Mouse (Mus musculus): ENCODE results near the gene Ntm. TPM values are rescaled to one million over a fixed set of nuclear protein-coding genes. Genes with fewer than 3 reads are reported as not detected.

The Ntm gene
- polyA plus RNA-seq, 1 experiment from 2014 or later: 26.5 TPM

- no peak for ATAC-seq (replicated peaks; ENCODE audit: insufficient number of reproducible peaks, insufficient read depth, low FRiP score, low read depth)
- WGBS: 63% methylated on average over 4 of the region's 4 CpGs
- H3K27me3 ChIP-seq: 0 out of 2 replicates have a peak, but pooled peaks cover 6% of the 10 kb centered on the region
These were observed 518.9 kb downstream of the Ntm start for GRCm38 (mm10) chr9:29444001-29444400.

GRCm38 (mm10) chr9:29439401-29439800 lies 523.5 kb downstream of the Ntm start:
- Histone ChIP-seq H3K9ac (no peak overlapping the region), H3K9me3 (replicated peaks) (no peaks in the 10 kb centered on the region), H3K4me3 (no peak overlapping the region), H3K27ac (no peak overlapping the region), H3K27me3 (0 out of 2 replicates have a peak, but pooled peaks cover 6% of the 10 kb centered on the region), H3K36me3 (no peaks in the 10 kb centered on the region), H3K4me2 (no peak overlapping the region), H3K4me1 (replicated peaks) (peaks cover 3% of the 10 kb centered on the region; the same call in 1 of the 2 replicates)
- WGBS: 58% methylated on average over 5 of the region's 5 CpGs
- ATAC-seq (replicated peaks; ENCODE audit: insufficient number of reproducible peaks, insufficient read depth, low FRiP score, low read depth): no peak

More at GRCm38 (mm10) chr9:29444001-29444400, 518.9 kb downstream of the Ntm start:
- Histone ChIP-seq H3K27ac (no peak overlapping the region), H3K4me3 (no peak overlapping the region), H3K4me1 (replicated peaks) (no peaks in the 10 kb centered on the region), H3K9ac (no peak overlapping the region), H3K4me2 (no peak overlapping the region), H3K36me3 (no peaks in the 10 kb centered on the region), H3K9me3 (replicated peaks) (no peaks in the 10 kb centered on the region)

- Histone ChIP-seq H3K36me3 (no peaks in the 10 kb centered on the region), H3K27ac (no peak overlapping the region), H3K4me2 (no peak overlapping the region), H3K9me3 (replicated peaks) (no peaks in the 10 kb centered on the region), H3K9ac (no peak overlapping the region), H3K4me3 (no peak overlapping the region), H3K4me1 (replicated peaks) (peaks cover 18% of the 10 kb centered on the region), H3K27me3 (0 out of 2 replicates have a peak, but pooled peaks cover 15% of the 10 kb centered on the region)
- WGBS: 35% methylated on average over 6 of the region's 6 CpGs
- ATAC-seq (replicated peaks; ENCODE audit: insufficient number of reproducible peaks, insufficient read depth, low FRiP score, low read depth): no peak
These were observed 528.3 kb downstream of the Ntm start for GRCm38 (mm10) chr9:29434611-29435010.

- H3K27ac ChIP-seq: no peak overlapping the region
- peaks cover 18% of the 10 kb centered on the region for H3K4me1 ChIP-seq (replicated peaks)
- 7% methylated on average over 4 of the region's 4 CpGs for WGBS
- H3K4me3 ChIP-seq: no peak overlapping the region
- H3K36me3 ChIP-seq: no peaks in the 10 kb centered on the region
- no peak for ATAC-seq (replicated peaks; ENCODE audit: insufficient number of reproducible peaks, insufficient read depth, low FRiP score, low read depth)
- H3K27me3 ChIP-seq: peaks cover 16% of the 10 kb centered on the region; the same call in 1 of the 2 replicates
- no peak overlapping the region for H3K4me2 ChIP-seq
- no peak overlapping the region for H3K9ac ChIP-seq
- H3K9me3 ChIP-seq (replicated peaks): no peaks in the 10 kb centered on the region
These were observed 529.0 kb downstream of the Ntm start for GRCm38 (mm10) chr9:29433910-29434309.

- Histone ChIP-seq H3K9me3 (replicated peaks) (no peaks in the 10 kb centered on the region), H3K4me1 (replicated peaks) (peaks cover 21% of the 10 kb centered on the region), H3K9ac (no peak overlapping the region), H3K36me3 (no peaks in the 10 kb centered on the region), H3K27ac (no peak overlapping the region), H3K4me2 (no peak overlapping the region), H3K4me3 (no peak overlapping the region), H3K27me3 (peaks cover 16% of the 10 kb centered on the region; the same call in 1 of the 2 replicates)
- WGBS: 18% methylated on average over 7 of the region's 7 CpGs
- ATAC-seq (replicated peaks; ENCODE audit: insufficient number of reproducible peaks, insufficient read depth, low FRiP score, low read depth): no peak
These were observed 529.8 kb downstream of the Ntm start for GRCm38 (mm10) chr9:29433156-29433555.

- ATAC-seq (replicated peaks; ENCODE audit: insufficient number of reproducible peaks, insufficient read depth, low FRiP score, low read depth): no peak
- H3K9me3 ChIP-seq (replicated peaks): no peaks in the 10 kb centered on the region
- no peak overlapping the region for H3K27ac ChIP-seq
- 80% methylated on average over 9 of the region's 9 CpGs for WGBS
- H3K9ac ChIP-seq: no peak overlapping the region
- no peak overlapping the region for H3K4me3 ChIP-seq
- H3K27me3 ChIP-seq: peaks cover 16% of the 10 kb centered on the region; the same call in 1 of the 2 replicates
- peaks cover 21% of the 10 kb centered on the region for H3K4me1 ChIP-seq (replicated peaks)
- no peaks in the 10 kb centered on the region for H3K36me3 ChIP-seq
- H3K4me2 ChIP-seq: no peak overlapping the region
These were observed 531.4 kb downstream of the Ntm start for GRCm38 (mm10) chr9:29431590-29431989.

- ATAC-seq (replicated peaks; ENCODE audit: insufficient number of reproducible peaks, insufficient read depth, low FRiP score, low read depth): no peak
- H3K27me3 ChIP-seq: peaks cover 16% of the 10 kb centered on the region; the same call in 1 of the 2 replicates
- no peaks in the 10 kb centered on the region for H3K9me3 ChIP-seq (replicated peaks)
- 86% methylated on average over 3 of the region's 3 CpGs for WGBS
- no peaks in the 10 kb centered on the region for H3K36me3 ChIP-seq
- H3K4me1 ChIP-seq (replicated peaks): peaks cover 21% of the 10 kb centered on the region
- H3K4me3 ChIP-seq: no peak overlapping the region
- no peak overlapping the region for H3K9ac ChIP-seq
- H3K4me2 ChIP-seq: no peak overlapping the region
- H3K27ac ChIP-seq: no peak overlapping the region
These were observed 532.8 kb downstream of the Ntm start for GRCm38 (mm10) chr9:29430189-29430588.

- no peak overlapping the region for H3K9ac ChIP-seq
- WGBS: 11% methylated on average over 7 of the region's 7 CpGs
- no peak overlapping the region for H3K27ac ChIP-seq
- no peak overlapping the region for H3K4me3 ChIP-seq
- H3K9me3 ChIP-seq (replicated peaks): no peaks in the 10 kb centered on the region
- H3K4me1 ChIP-seq (replicated peaks): peaks cover 8% of the 10 kb centered on the region
- ATAC-seq (replicated peaks; ENCODE audit: insufficient number of reproducible peaks, insufficient read depth, low FRiP score, low read depth): 0 out of 2 replicates have a peak, but pooled peaks have one; percentile 18
- no peaks in the 10 kb centered on the region for H3K36me3 ChIP-seq
- peak overlapping the region; percentile 33; the same call in 1 of the 2 replicates for H3K4me2 ChIP-seq
- peaks cover 16% of the 10 kb centered on the region; the same call in 1 of the 2 replicates for H3K27me3 ChIP-seq
These were observed 534.6 kb downstream of the Ntm start for GRCm38 (mm10) chr9:29428322-29428721.

GRCm38 (mm10) chr9:29426261-29426660 lies 536.7 kb downstream of the Ntm start:
- ATAC-seq (replicated peaks; ENCODE audit: insufficient number of reproducible peaks, insufficient read depth, low FRiP score, low read depth): no peak
- 87% methylated on average over 2 of the region's 2 CpGs for WGBS
- peaks cover 3% of the 10 kb centered on the region for H3K4me1 ChIP-seq (replicated peaks)
- H3K27me3 ChIP-seq: peaks cover 12% of the 10 kb centered on the region; the same call in 1 of the 2 replicates
- H3K4me3 ChIP-seq: no peak overlapping the region
- no peaks in the 10 kb centered on the region for H3K36me3 ChIP-seq
- no peak overlapping the region for H3K4me2 ChIP-seq
- H3K9ac ChIP-seq: no peak overlapping the region
- H3K9me3 ChIP-seq (replicated peaks): no peaks in the 10 kb centered on the region
- no peak overlapping the region for H3K27ac ChIP-seq

GRCm38 (mm10) chr9:29415578-29415977 lies 547.4 kb downstream of the Ntm start:
- Histone ChIP-seq H3K9me3 (replicated peaks) (no peaks in the 10 kb centered on the region), H3K4me2 (no peak overlapping the region), H3K27me3 (peaks cover 24% of the 10 kb centered on the region), H3K4me3 (no peak overlapping the region), H3K4me1 (replicated peaks) (peaks cover 16% of the 10 kb centered on the region), H3K9ac (no peak overlapping the region), H3K36me3 (no peaks in the 10 kb centered on the region), H3K27ac (no peak overlapping the region)
- 76% methylated on average over 2 of the region's 2 CpGs for WGBS
- no peak for ATAC-seq (replicated peaks; ENCODE audit: insufficient number of reproducible peaks, insufficient read depth, low FRiP score, low read depth)

GRCm38 (mm10) chr9:29413126-29413525 lies 549.8 kb downstream of the Ntm start:
- peaks cover 16% of the 10 kb centered on the region for H3K4me1 ChIP-seq (replicated peaks)
- peaks cover 24% of the 10 kb centered on the region for H3K27me3 ChIP-seq
- H3K9me3 ChIP-seq (replicated peaks): no peaks in the 10 kb centered on the region
- ATAC-seq (replicated peaks; ENCODE audit: insufficient number of reproducible peaks, insufficient read depth, low FRiP score, low read depth): no peak
- peak overlapping the region; percentile 96 for H3K4me2 ChIP-seq
- H3K9ac ChIP-seq: no peak overlapping the region
- H3K36me3 ChIP-seq: no peaks in the 10 kb centered on the region
- WGBS: 72% methylated on average over 4 of the region's 4 CpGs
- H3K4me3 ChIP-seq: no peak overlapping the region
- no peak overlapping the region for H3K27ac ChIP-seq

- H3K27me3 ChIP-seq: peaks cover 24% of the 10 kb centered on the region
- H3K4me3 ChIP-seq: peak overlapping the region; percentile 67
- H3K9me3 ChIP-seq (replicated peaks): no peaks in the 10 kb centered on the region
- peaks cover 16% of the 10 kb centered on the region for H3K4me1 ChIP-seq (replicated peaks)
- H3K36me3 ChIP-seq: no peaks in the 10 kb centered on the region
- ATAC-seq (replicated peaks; ENCODE audit: insufficient number of reproducible peaks, insufficient read depth, low FRiP score, low read depth): peak; percentile 61
- peak overlapping the region; percentile 96 for H3K4me2 ChIP-seq
- under 1% methylated on average over 57 of the region's 61 CpGs for WGBS
- peak overlapping the region; percentile 71 for H3K27ac ChIP-seq
- peak overlapping the region; percentile 60 for H3K9ac ChIP-seq
These were observed 550.7 kb downstream of the Ntm start for GRCm38 (mm10) chr9:29412181-29412771.

Measured in heart, embryonic 15.5 days (tissue).